Mouse (Mus musculus): Measurements from ENCODE around the gene Galk2.

GRCm38 (mm10) chr2:125838091-125838490 lies 20.8 kb upstream of the Galk2 start:
- TF ChIP-seq CTCF (IDR thresholded peaks at IDR 0.05; ENCODE audit: low read depth) (no peak), EP300 (IDR thresholded peaks at IDR 0.05; ENCODE audit: low read depth) (no peak)

Measured in liver, postnatal 0 days (tissue).